Mouse (Mus musculus) kidney, embryonic 15.5 days (tissue): ENCODE measurements around the gene Ifitm3. TPM values are rescaled to one million over a fixed set of nuclear protein-coding genes. Genes with fewer than 3 reads are reported as not detected.

Source experiments
- ATAC-seq: fragments of 200-750 bp; cut with Nextera tagmentation; replicated peaks from 2 replicates; pipeline ENCODE4 v1.8.0; 2017; ENCODE audit warnings: moderate TSS enrichment; ENCODE audit not compliant: low FRiP score
- H3K27ac ChIP-seq: fragments of 300-500 bp; sonication (generic); 2 replicates; pipeline ENCODE4 v1.5.1; 2015; ENCODE audit warnings: mild to moderate bottlenecking, inconsistent platforms
- H3K27me3 ChIP-seq: fragments of 300-500 bp; sonication (generic); 2 replicates; pipeline ENCODE4 v1.6.1; 2015; ENCODE audit warnings: inconsistent platforms
- H3K36me3 ChIP-seq: fragments of 300-500 bp; sonication (generic); 2 replicates; pipeline ENCODE4 v1.6.1; 2015; ENCODE audit warnings: inconsistent platforms
- H3K4me1 ChIP-seq: fragments of 300-500 bp; sonication (generic); 2 replicates; pipeline ENCODE4 v1.6.1; 2015; ENCODE audit warnings: inconsistent platforms
- H3K4me2 ChIP-seq: fragments of 300-500 bp; sonication (generic); 2 replicates; pipeline ENCODE4 v1.6.1; 2015; ENCODE audit warnings: moderate library complexity, mild to moderate bottlenecking, inconsistent platforms
- H3K4me3 ChIP-seq: fragments of 300-500 bp; sonication (generic); replicated peaks from 2 replicates; pipeline ENCODE4 v1.5.1; 2015; ENCODE audit warnings: mild to moderate bottlenecking, inconsistent platforms
- H3K9ac ChIP-seq: fragments of 300-500 bp; sonication (generic); 2 replicates; pipeline ENCODE4 v1.6.1; 2015; ENCODE audit warnings: mild to moderate bottlenecking, inconsistent platforms
- H3K9me3 ChIP-seq: fragments of 300-500 bp; sonication (generic); replicated peaks from 2 replicates; pipeline ENCODE4 v1.6.1; 2016; ENCODE audit warnings: inconsistent platforms
- WGBS: fragments of 180-500 bp; shearing (Covaris S2); methylation state at CpG from one replicate; pipeline ENCODE4 v1.1.7; 2015; ENCODE audit warnings: mixed read lengths; 5-methylcytosine and 5-hydroxymethylcytosine counted together
- polyA plus RNA-seq: library from polyadenylated mRNA; unstranded; fragments of >200 nt; fragmentation: Nextera tagmentation; extraction: Ambion mirVana; gene quantifications from 2 replicates; pipeline ENCODE4 v1.2.1, GENCODE M21; 2015

Gene Ifitm3
- polyA plus RNA-seq, 1 experiment from 2014 or later: 205 TPM

DNA sequence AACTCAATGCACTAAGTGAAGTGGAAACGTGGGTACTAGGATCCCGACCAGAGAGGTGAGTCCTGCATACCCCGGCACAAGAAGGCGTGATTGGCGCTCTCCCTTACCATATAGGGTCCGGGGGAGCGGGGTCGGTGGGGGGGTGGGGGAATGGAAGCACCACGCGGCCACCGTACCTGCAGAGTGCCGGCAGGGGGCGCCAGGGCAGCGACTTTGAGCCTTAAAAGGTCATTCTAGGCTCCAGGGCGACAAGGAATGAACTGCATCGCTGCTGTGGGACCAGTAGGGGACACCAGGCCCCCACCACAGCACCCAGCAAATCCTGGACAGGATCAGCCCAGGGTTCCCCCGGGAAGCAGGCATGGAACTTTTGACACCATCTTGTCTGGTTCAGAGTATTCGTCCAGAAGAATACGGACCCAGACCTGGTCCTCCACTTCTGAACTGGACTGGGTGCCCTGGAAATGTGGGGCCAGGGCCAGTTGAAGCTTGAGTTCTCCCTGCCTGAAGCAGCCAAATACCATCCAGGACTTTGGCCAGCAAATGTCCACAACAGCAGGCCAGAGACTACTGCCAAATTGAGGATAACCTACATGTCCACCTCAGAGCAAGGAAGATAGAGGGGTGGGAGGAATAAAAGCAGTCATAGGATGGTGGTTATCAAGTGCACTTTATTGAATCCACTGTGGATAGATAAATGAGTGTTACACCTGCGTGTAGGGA lies 1.5 kb downstream of the Ifitm3 start:
- ATAC-seq: peak; percentile 77
- peak overlapping the region; percentile 47; the same call in 1 of the 2 replicates for H3K9ac ChIP-seq
- WGBS: 6% methylated on average over 20 of the region's 20 CpGs
- H3K27me3 ChIP-seq: no peaks in the 10 kb centered on the region
- no peaks in the 10 kb centered on the region for H3K9me3 ChIP-seq
- H3K4me2 ChIP-seq: peak overlapping the region; percentile 60
- H3K4me3 ChIP-seq: peak overlapping the region; percentile 56
- H3K4me1 ChIP-seq: peaks cover 30% of the 10 kb centered on the region
- no peaks in the 10 kb centered on the region for H3K36me3 ChIP-seq
- no peak overlapping the region for H3K27ac ChIP-seq

GRCm38 (mm10) chr7:141008312-141008761 lies 2.2 kb downstream of the Ifitm3 start:
- 0 out of 2 replicates have a peak overlapping the region, but pooled peaks have one; percentile 11 for H3K9ac ChIP-seq
- no peaks in the 10 kb centered on the region for H3K27me3 ChIP-seq
- no peaks in the 10 kb centered on the region for H3K9me3 ChIP-seq
- peak overlapping the region; percentile 56; the same call in 1 of the 2 replicates for H3K4me3 ChIP-seq
- H3K36me3 ChIP-seq: no peaks in the 10 kb centered on the region
- peak overlapping the region; percentile 60 for H3K4me2 ChIP-seq
- peak; percentile 10; the same call in 1 of the 2 replicates for ATAC-seq
- H3K27ac ChIP-seq: no peak overlapping the region
- WGBS: 9% methylated on average over 7 of the region's 7 CpGs
- H3K4me1 ChIP-seq: peaks cover 30% of the 10 kb centered on the region

DNA sequence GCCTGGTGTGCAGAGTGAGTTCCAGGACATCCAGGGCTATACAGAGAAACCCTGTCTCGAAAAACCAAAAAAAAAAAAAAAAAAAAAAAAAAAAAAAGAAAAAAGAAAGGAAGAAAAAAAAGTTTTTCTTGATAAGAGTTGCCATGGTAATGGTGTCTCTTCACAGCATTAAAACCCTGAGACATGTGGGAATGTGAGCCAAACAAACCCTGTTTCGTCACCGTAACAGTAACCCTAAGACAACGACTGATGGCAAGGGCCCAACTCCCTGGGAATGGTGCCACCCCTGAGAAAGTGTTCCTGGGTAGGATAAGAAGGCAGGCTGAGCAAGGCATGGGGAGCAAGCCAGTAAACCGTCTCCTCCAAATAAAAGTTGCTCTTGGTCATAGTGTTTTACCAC lies 3.7 kb downstream of the Ifitm3 start:
- 86% methylated on average over 5 of the region's 5 CpGs for WGBS
- no peak for ATAC-seq
- Histone ChIP-seq H3K4me1 (peaks cover 30% of the 10 kb centered on the region), H3K4me3 (no peak overlapping the region), H3K27ac (no peak overlapping the region), H3K9me3 (no peaks in the 10 kb centered on the region), H3K4me2 (no peak overlapping the region), H3K9ac (no peak overlapping the region), H3K36me3 (no peaks in the 10 kb centered on the region), H3K27me3 (no peaks in the 10 kb centered on the region)

DNA sequence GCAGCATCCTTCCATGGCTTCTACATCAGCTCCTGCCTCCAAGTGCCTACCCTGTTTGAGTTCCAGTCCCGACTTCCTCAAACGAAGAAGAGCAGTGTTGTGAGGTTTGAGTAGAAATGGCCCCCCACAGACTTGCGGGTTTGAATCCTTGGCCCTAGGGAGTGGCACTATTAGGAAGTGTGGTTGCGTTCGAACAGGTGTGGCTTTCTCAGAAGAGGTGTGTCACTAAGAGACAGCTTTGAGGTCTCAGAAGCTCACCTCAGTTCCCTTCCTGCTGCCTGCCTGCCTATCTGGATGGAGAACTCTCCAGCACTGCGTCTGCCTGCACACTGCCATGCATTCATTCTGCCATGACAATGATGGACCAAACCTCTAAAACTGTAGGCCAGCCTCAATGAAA lies 4.1 kb downstream of the Ifitm3 start:
- Histone ChIP-seq H3K4me1 (peaks cover 29% of the 10 kb centered on the region), H3K4me3 (no peak overlapping the region), H3K9ac (no peak overlapping the region), H3K36me3 (no peaks in the 10 kb centered on the region), H3K27me3 (no peaks in the 10 kb centered on the region), H3K4me2 (no peak overlapping the region), H3K27ac (no peak overlapping the region), H3K9me3 (no peaks in the 10 kb centered on the region)
- 90% methylated on average over 6 of the region's 6 CpGs for WGBS
- ATAC-seq: no peak

DNA sequence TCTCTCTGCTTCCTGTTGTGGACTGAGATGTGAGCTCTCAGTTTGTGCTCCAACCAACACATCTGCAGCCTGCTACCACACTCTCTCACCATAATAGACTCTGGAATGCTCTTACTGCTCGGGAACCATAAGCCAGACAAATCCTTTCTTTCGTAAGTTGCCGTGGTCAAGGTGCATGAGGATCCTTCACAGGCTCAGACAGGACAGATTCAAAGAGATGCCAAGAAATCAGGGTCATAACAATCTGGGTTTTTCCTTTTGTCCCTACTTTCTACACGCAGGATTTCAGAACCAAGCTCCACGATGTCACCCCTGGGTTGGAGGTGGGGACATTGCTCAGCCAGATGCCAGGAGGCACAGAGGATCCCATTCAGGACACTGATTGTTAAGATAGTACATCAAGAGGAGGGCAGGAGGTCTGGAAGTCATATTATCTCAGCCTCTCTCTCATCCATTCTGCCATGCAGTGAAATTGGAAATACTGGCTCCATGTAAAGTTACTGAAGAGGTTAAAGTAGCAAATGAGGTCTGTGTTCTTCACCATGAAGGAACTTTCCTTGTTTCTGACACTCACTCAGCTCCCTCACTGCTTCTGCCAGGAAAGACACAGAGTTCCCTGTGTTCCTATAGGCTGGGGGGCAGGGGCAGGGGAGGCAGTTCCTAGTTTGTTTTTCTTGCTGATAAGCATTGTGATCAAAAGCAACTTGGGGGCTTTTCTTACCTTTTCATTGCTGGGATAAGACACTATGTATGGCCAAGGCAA lies 7.1 kb downstream of the Ifitm3 start:
- H3K27ac ChIP-seq: no peak overlapping the region

DNA sequence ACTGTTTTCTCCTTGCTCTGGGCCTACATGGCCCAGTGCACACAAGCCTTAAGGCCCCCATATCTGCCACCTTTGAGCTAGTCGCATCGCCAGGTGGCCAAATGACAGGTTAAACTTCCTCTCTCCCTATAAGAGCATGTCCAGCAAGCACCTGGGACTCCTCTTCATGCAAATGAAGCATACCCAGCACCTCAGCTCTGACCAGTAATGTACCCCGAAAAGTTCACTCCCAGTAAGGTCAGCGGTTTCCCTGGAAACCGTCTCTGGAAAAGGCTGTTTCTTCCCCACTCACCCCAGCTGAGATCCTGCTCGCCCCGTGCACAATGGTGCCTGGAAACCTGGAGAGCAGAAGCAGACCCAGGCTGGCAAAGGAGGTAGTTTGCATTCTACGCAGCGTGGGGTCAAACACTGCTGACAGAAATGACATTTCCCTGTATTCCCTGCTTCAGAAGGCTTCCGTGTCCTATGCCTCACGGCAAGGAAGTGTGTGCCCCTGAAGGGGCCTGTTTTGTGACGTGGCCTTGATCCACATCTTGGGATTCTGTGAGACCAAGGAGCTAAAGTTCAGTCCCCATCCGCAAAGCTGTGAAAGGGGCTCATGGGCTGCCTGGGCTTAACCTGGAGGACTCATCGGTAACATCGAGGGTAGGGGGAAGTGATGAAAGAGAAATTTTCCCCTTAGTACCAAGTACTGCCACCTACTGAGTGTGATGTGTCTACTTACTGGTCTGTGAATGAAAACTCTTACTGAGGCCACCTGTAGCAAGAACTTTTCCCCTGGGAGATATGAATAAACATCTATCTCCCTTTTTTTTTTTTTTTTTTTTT lies 9.5 kb downstream of the Ifitm3 start:
- no peak overlapping the region for H3K4me3 ChIP-seq
- no peaks in the 10 kb centered on the region for H3K36me3 ChIP-seq
- H3K9ac ChIP-seq: no peak overlapping the region
- H3K27ac ChIP-seq: no peak overlapping the region
- no peaks in the 10 kb centered on the region for H3K4me1 ChIP-seq
- no peaks in the 10 kb centered on the region for H3K27me3 ChIP-seq
- 80% methylated on average over 15 of the region's 15 CpGs for WGBS
- ATAC-seq: no peak
- no peak overlapping the region for H3K4me2 ChIP-seq
- no peaks in the 10 kb centered on the region for H3K9me3 ChIP-seq

More for the DNA sequence above, 7.1 kb downstream of the Ifitm3 start:
- ATAC-seq: no peak
- H3K36me3 ChIP-seq: no peaks in the 10 kb centered on the region
- H3K9ac ChIP-seq: no peak overlapping the region
- H3K27me3 ChIP-seq: no peaks in the 10 kb centered on the region
- no peak overlapping the region for H3K4me3 ChIP-seq
- no peak overlapping the region for H3K4me2 ChIP-seq
- peaks cover 3% of the 10 kb centered on the region for H3K4me1 ChIP-seq
- no peaks in the 10 kb centered on the region for H3K9me3 ChIP-seq
- 90% methylated on average over 5 of the region's 5 CpGs for WGBS

DNA sequence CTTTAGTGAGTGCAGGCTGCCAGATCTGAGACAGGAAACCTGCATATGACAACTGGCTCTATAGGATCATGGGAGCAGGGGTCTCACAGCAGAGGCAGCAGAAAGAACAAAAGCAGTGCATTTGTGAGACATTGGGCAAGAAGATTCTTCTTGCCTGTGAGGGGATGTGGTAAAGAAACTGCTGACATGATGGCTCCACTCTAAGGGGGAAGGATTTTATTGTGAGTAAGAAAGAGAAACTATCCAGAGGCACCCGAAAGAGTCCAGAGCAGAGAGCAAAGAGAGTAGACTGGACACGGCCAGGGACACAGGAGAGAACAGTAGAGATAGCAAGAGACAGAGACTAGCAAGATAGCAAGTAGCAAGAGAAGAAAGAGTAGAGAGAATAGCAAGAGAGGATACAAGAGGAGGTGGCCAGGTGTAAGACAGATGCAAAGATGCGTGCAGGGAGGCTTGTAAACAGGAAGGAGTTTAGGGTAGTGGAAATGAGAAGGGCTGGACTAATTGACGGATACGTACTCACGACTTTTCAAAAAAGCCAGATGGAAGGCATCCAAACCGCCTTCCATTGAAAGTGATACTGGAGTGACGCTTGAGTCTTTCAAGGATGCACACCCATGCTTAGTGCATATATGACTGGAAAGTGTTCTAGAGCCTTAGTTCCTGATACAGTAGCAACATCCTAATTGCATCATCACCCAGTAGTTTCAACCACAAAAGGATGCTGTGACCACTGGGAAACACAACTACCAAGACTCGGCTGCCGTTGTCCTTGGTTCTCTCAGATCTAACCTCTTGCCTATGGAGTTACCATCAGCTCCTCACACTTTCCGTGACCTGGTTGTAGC lies 11.5 kb downstream of the Ifitm3 start:
- 87% methylated on average over 11 of the region's 11 CpGs for WGBS

DNA sequence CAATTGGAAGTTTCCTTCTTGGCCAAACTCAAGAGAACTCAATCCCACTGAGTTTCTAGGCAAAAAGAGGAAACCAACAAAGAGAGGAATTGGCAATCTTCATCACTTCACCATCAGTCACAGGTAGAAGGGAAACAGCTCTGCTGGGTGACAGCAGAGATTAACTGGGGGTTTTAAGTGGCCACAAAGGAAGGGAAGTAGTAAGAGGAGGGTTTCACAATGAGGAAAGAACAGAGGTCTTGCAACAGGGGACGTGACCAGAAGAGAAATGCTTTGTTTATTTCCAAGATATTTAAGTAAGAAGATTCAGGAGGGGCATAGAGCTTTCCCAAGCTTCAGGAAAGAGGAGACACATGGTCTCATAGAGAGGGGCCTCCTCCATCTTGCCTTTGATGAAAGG lies 12.8 kb downstream of the Ifitm3 start:
- Histone ChIP-seq H3K4me1 (no peaks in the 10 kb centered on the region), H3K4me3 (no peak overlapping the region), H3K27me3 (no peaks in the 10 kb centered on the region), H3K27ac (no peak overlapping the region), H3K36me3 (no peaks in the 10 kb centered on the region), H3K4me2 (no peak overlapping the region), H3K9ac (no peak overlapping the region), H3K9me3 (no peaks in the 10 kb centered on the region)
- WGBS: 61% methylated on average over 1 of the region's 1 CpGs
- ATAC-seq: no peak

More for the DNA sequence above, 11.5 kb downstream of the Ifitm3 start:
- Histone ChIP-seq H3K9me3 (no peaks in the 10 kb centered on the region), H3K4me2 (no peak overlapping the region), H3K36me3 (no peaks in the 10 kb centered on the region), H3K4me1 (no peaks in the 10 kb centered on the region), H3K27ac (no peak overlapping the region), H3K27me3 (no peaks in the 10 kb centered on the region), H3K4me3 (no peak overlapping the region), H3K9ac (no peak overlapping the region)
- no peak for ATAC-seq

DNA sequence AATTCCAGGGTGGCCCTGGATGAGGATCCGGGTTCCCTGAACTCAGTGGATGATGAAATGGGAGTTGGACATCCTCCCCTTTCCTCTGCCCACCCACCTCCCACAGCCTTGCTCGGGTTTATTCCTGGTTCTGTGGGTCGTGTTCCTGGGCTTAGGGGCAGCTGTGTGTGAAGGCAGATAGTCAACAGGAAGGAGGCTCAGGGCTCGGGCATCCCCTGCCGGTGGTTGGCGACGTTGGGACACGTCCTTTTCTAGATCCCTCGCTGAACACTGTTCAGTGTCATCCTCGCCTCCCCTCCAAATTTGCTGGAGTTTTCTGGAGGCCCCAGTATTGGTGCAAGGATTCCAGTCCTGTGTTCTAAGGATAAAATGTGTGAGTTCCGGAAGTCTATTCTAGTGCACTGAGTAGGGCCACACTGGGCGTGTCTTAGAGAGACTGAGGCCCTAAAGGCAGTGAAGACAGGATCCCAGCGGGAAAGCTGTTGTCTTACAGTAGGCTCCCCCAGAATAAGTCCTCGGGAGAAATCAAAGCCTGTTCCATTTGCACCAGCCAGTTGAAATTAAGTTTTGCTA lies 19.4 kb downstream of the Ifitm3 start:
- Histone ChIP-seq H3K4me1 (no peaks in the 10 kb centered on the region), H3K27ac (no peak overlapping the region), H3K9me3 (no peaks in the 10 kb centered on the region), H3K4me3 (no peak overlapping the region), H3K4me2 (no peak overlapping the region), H3K9ac (no peak overlapping the region), H3K36me3 (no peaks in the 10 kb centered on the region), H3K27me3 (no peaks in the 10 kb centered on the region)
- WGBS: 84% methylated on average over 14 of the region's 14 CpGs
- ATAC-seq: no peak

GRCm38 (mm10) chr7:140990622-140991021 lies 19.9 kb downstream of the Ifitm3 start:
- H3K4me1 ChIP-seq: no peaks in the 10 kb centered on the region
- ATAC-seq: no peak
- H3K36me3 ChIP-seq: no peaks in the 10 kb centered on the region
- no peak overlapping the region for H3K9ac ChIP-seq
- no peaks in the 10 kb centered on the region for H3K27me3 ChIP-seq
- H3K4me2 ChIP-seq: no peak overlapping the region
- no peak overlapping the region for H3K4me3 ChIP-seq
- H3K27ac ChIP-seq: no peak overlapping the region
- H3K9me3 ChIP-seq: no peaks in the 10 kb centered on the region
- 66% methylated on average over 5 of the region's 5 CpGs for WGBS

DNA sequence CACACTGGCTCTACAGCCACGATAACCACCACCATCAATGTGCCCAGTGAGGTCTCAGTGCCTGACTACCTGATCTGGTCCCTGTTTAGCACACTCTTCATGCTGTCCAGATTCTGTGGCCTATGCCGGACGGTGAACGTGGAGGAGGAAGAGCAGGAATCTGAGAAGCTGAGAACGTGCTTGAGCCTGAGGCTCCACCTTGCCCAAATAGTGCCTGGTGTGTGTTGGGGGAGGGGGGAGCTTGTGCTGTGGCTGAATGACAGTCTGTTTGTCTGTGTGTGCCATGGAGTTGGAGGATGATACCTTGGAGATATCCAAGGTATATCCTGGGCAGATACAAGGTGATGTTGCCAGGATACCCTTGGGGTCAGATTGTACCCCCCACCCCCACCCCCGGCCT lies 20.4 kb downstream of the Ifitm3 start:
- H3K27ac ChIP-seq: no peak overlapping the region
- WGBS: 43% methylated on average over 6 of the region's 6 CpGs
- no peaks in the 10 kb centered on the region for H3K36me3 ChIP-seq
- H3K4me3 ChIP-seq: no peak overlapping the region
- H3K4me1 ChIP-seq: no peaks in the 10 kb centered on the region
- H3K9ac ChIP-seq: no peak overlapping the region
- H3K9me3 ChIP-seq: no peaks in the 10 kb centered on the region
- no peak overlapping the region for H3K4me2 ChIP-seq
- H3K27me3 ChIP-seq: no peaks in the 10 kb centered on the region
- ATAC-seq: no peak
